Mouse (Mus musculus) heart, embryonic 11.5 days (tissue): ENCODE data around the gene Dnajc16. TPM values are rescaled to one million over a fixed set of nuclear protein-coding genes. Genes with fewer than 3 reads are reported as not detected.
A peak's percentile ranks its signal among the peaks of the same experiment; 100 is the strongest.

Source experiments
- ATAC-seq: fragments of 200-750 bp; cut with Nextera tagmentation; replicated peaks from 2 replicates; pipeline ENCODE4 v1.8.0; 2017; ENCODE audit warnings: moderate library complexity; ENCODE audit not compliant: insufficient number of reproducible peaks, low FRiP score, low TSS enrichment
- H3K27ac ChIP-seq: fragments of 300-500 bp; sonication (generic); 2 replicates; pipeline ENCODE4 v1.5.1; 2014; ENCODE audit warnings: mild to moderate bottlenecking, low read depth, low read length
- H3K27me3 ChIP-seq: fragments of 300-500 bp; sonication (generic); 2 replicates; pipeline ENCODE4 v1.6.1; 2014; ENCODE audit warnings: mild to moderate bottlenecking, low read length, mixed read lengths; ENCODE audit not compliant: control insufficient read depth, insufficient read depth
- H3K36me3 ChIP-seq: fragments of 300-500 bp; sonication (generic); 2 replicates; pipeline ENCODE4 v1.6.1; 2014; ENCODE audit warnings: mild to moderate bottlenecking, low read length, moderate library complexity, mixed read lengths; ENCODE audit not compliant: control insufficient read depth, insufficient read depth
- H3K4me1 ChIP-seq: fragments of 300-500 bp; sonication (generic); 2 replicates; pipeline ENCODE4 v1.6.1; 2014; ENCODE audit warnings: low read length; ENCODE audit not compliant: control insufficient read depth, insufficient read depth
- H3K4me2 ChIP-seq: fragments of 300-500 bp; sonication (generic); 2 replicates; pipeline ENCODE4 v1.6.1; 2014; ENCODE audit warnings: mild to moderate bottlenecking, moderate library complexity
- H3K4me3 ChIP-seq: fragments of 300-500 bp; sonication (generic); 2 replicates; pipeline ENCODE4 v1.5.1; 2014; ENCODE audit warnings: low read depth, low read length
- H3K9ac ChIP-seq: fragments of 300-500 bp; sonication (generic); 2 replicates; pipeline ENCODE4 v1.6.1; 2014; ENCODE audit warnings: mild to moderate bottlenecking, low read depth, low read length, moderate library complexity
- H3K9me3 ChIP-seq: fragments of 300-500 bp; sonication (generic); replicated peaks from 2 replicates; pipeline ENCODE4 v1.6.1; 2016; ENCODE audit warnings: low read length; ENCODE audit not compliant: control insufficient read depth
- WGBS: fragments of 180-500 bp; shearing (Covaris S2); extraction: QIAGEN DNeasy Blood & Tissue Kit; methylation state at CpG from one replicate; pipeline ENCODE4 v1.1.7; 2014; ENCODE audit not compliant: insufficient replicate concordance; 5-methylcytosine and 5-hydroxymethylcytosine counted together
- polyA plus RNA-seq: library from polyadenylated mRNA; unstranded; fragments of >200 nt; fragmentation: Nextera tagmentation; extraction: Ambion mirVana; gene quantifications from 2 replicates; pipeline ENCODE4 v1.2.1, GENCODE M21; 2014

Dnajc16 gene
- polyA plus RNA-seq, 1 experiment from 2014 or later = 3.2 TPM

GRCm38 (mm10) chr4:141722731-141723672, 67.7 kb downstream of the Dnajc16 start, which contains the start of gene Ddi2:
Gene Ddi2 (minus strand): TSS chr4:141723419.
- Histone ChIP-seq H3K27me3 (no peaks in the 10 kb centered on the region), H3K4me1 (peaks cover 20% of the 10 kb centered on the region), H3K27ac (peak within 1 kb of the TSS; percentile 96), H3K9me3 (peaks cover 3% of the 10 kb centered on the region; the same call in 1 of the 2 replicates), H3K4me2 (peak within 1 kb of the TSS; percentile 85), H3K36me3 (peaks cover 5% of the 10 kb centered on the region; the same call in 1 of the 2 replicates), H3K9ac (peak within 1 kb of the TSS; percentile 96), H3K4me3 (peak within 1 kb of the TSS; percentile 92)
- ATAC-seq = peak; percentile 90
- WGBS = under 1% methylated on average over 96 of the region's 105 CpGs

GRCm38 (mm10) chr4:141721961-141722360, 68.8 kb downstream of the Dnajc16 start:
- H3K4me1 ChIP-seq = peaks cover 23% of the 10 kb centered on the region
- peak overlapping the region; percentile 85 for H3K4me2 ChIP-seq
- WGBS = 55% methylated on average over 6 of the region's 6 CpGs
- H3K9ac ChIP-seq = peak overlapping the region; percentile 96
- H3K9me3 ChIP-seq = peaks cover 3% of the 10 kb centered on the region; the same call in 1 of the 2 replicates
- H3K27ac ChIP-seq = no peak overlapping the region
- peak overlapping the region; percentile 92 for H3K4me3 ChIP-seq
- no peak for ATAC-seq
- H3K27me3 ChIP-seq = no peaks in the 10 kb centered on the region
- H3K36me3 ChIP-seq = peaks cover 5% of the 10 kb centered on the region; the same call in 1 of the 2 replicates

- no peak for ATAC-seq
- Histone ChIP-seq H3K9me3 (peaks cover 3% of the 10 kb centered on the region; the same call in 1 of the 2 replicates), H3K27ac (no peak overlapping the region; the same call in 1 of the 2 replicates), H3K36me3 (peaks cover 5% of the 10 kb centered on the region; the same call in 1 of the 2 replicates), H3K27me3 (no peaks in the 10 kb centered on the region), H3K4me3 (no peak overlapping the region; the same call in 1 of the 2 replicates), H3K4me1 (peaks cover 23% of the 10 kb centered on the region), H3K9ac (no peak overlapping the region; the same call in 1 of the 2 replicates), H3K4me2 (peak overlapping the region; percentile 85)
- 69% methylated on average over 6 of the region's 6 CpGs for WGBS
Measured at GRCm38 (mm10) chr4:141720761-141721523, 69.8 kb downstream of the Dnajc16 start.

GRCm38 (mm10) chr4:141719304-141719703, 71.4 kb downstream of the Dnajc16 start:
- Histone ChIP-seq H3K36me3 (peaks cover 5% of the 10 kb centered on the region; the same call in 1 of the 2 replicates), H3K9me3 (peaks cover 3% of the 10 kb centered on the region; the same call in 1 of the 2 replicates), H3K27me3 (no peaks in the 10 kb centered on the region), H3K4me2 (no peak overlapping the region), H3K4me3 (no peak overlapping the region), H3K4me1 (peaks cover 23% of the 10 kb centered on the region), H3K27ac (no peak overlapping the region), H3K9ac (no peak overlapping the region)
- 91% methylated on average over 1 of the region's 1 CpGs for WGBS
- ATAC-seq = no peak

GRCm38 (mm10) chr4:141717633-141718032, 73.1 kb downstream of the Dnajc16 start:
- H3K27ac ChIP-seq = no peak overlapping the region
- H3K27me3 ChIP-seq = no peaks in the 10 kb centered on the region
- peaks cover 3% of the 10 kb centered on the region; the same call in 1 of the 2 replicates for H3K9me3 ChIP-seq
- ATAC-seq = no peak
- peaks cover 9% of the 10 kb centered on the region for H3K36me3 ChIP-seq
- 84% methylated on average over 4 of the region's 4 CpGs for WGBS
- no peak overlapping the region for H3K4me2 ChIP-seq
- H3K4me3 ChIP-seq = no peak overlapping the region
- H3K9ac ChIP-seq = no peak overlapping the region
- peaks cover 19% of the 10 kb centered on the region for H3K4me1 ChIP-seq

GRCm38 (mm10) chr4:141715027-141715426, 75.7 kb downstream of the Dnajc16 start:
- Histone ChIP-seq H3K9me3 (peaks cover under 1% of the 10 kb centered on the region; the same call in 1 of the 2 replicates), H3K27me3 (no peaks in the 10 kb centered on the region), H3K27ac (no peak overlapping the region), H3K4me1 (0 out of 2 replicates have a peak, but pooled peaks cover 7% of the 10 kb centered on the region), H3K4me3 (no peak overlapping the region), H3K36me3 (peaks cover 16% of the 10 kb centered on the region), H3K9ac (no peak overlapping the region), H3K4me2 (no peak overlapping the region)
- no peak for ATAC-seq
- WGBS = 78% methylated on average over 2 of the region's 2 CpGs

GRCm38 (mm10) chr4:141713598-141714142, 77.1 kb downstream of the Dnajc16 start:
- H3K9ac ChIP-seq = no peak overlapping the region
- H3K4me2 ChIP-seq = no peak overlapping the region
- H3K27me3 ChIP-seq = no peaks in the 10 kb centered on the region
- H3K4me3 ChIP-seq = no peak overlapping the region
- no peak for ATAC-seq
- whole genome bisulfite sequencing = 81% methylated on average over 5 of the region's 5 CpGs
- H3K9me3 ChIP-seq = no peaks in the 10 kb centered on the region
- no peak overlapping the region for H3K27ac ChIP-seq
- 0 out of 2 replicates have a peak, but pooled peaks cover 3% of the 10 kb centered on the region for H3K4me1 ChIP-seq
- peaks cover 25% of the 10 kb centered on the region for H3K36me3 ChIP-seq

- no peak overlapping the region for H3K4me2 ChIP-seq
- no peak overlapping the region for H3K9ac ChIP-seq
- H3K4me3 ChIP-seq = no peak overlapping the region
- H3K27me3 ChIP-seq = no peaks in the 10 kb centered on the region
- WGBS = 97% methylated on average over 1 of the region's 1 CpGs
- H3K9me3 ChIP-seq = no peaks in the 10 kb centered on the region
- H3K36me3 ChIP-seq = peaks cover 42% of the 10 kb centered on the region
- no peaks in the 10 kb centered on the region for H3K4me1 ChIP-seq
- H3K27ac ChIP-seq = no peak overlapping the region
- ATAC-seq = no peak
Measured at GRCm38 (mm10) chr4:141711250-141711649, 79.5 kb downstream of the Dnajc16 start.
